Mouse (Mus musculus) CH12.LX (cell line): ENCODE measurements around the gene Acox2. TPM values are rescaled to one million over a fixed set of nuclear protein-coding genes. Genes with fewer than 3 reads are reported as not detected.

Experiments
- DNase-seq: peaks from one replicate; pipeline ENCODE4 v3.0.0-alpha.2; 2013; ENCODE audit errors: extremely low read depth
- H3K27ac ChIP-seq: 2 replicates; pipeline ENCODE4 v1.5.1; 2012; ENCODE audit warnings: low read depth, mild to moderate bottlenecking, control low read depth, moderate library complexity; ENCODE audit not compliant: insufficient read depth
- H3K27me3 ChIP-seq: replicated peaks from 2 replicates; pipeline ENCODE3; 2012; ENCODE audit warnings: inconsistent platforms
- H3K36me3 ChIP-seq, 2 experiments: replicated peaks in 1 of 2; 2 replicates each; pipeline versions ENCODE3 to v1.6.1; 2012; ENCODE audit warnings: inconsistent platforms in 1 of 2, low read length in 1 of 2, mild to moderate bottlenecking in 1 of 2, mixed read lengths in 1 of 2, moderate library complexity in 1 of 2; ENCODE audit not compliant: control insufficient read depth in 1 of 2, insufficient read depth in 1 of 2
- H3K4me1 ChIP-seq, 2 experiments: 2 replicates each; pipeline ENCODE4 v1.6.1; 2012; ENCODE audit warnings: inconsistent platforms in 1 of 2, moderate library complexity in 1 of 2; ENCODE audit not compliant: insufficient read depth in 2 of 2, control insufficient read depth in 1 of 2
- H3K4me2 ChIP-seq: 2 replicates; pipeline ENCODE4 v1.6.1; 2012; ENCODE audit warnings: low read depth, mild to moderate bottlenecking, control low read depth; ENCODE audit not compliant: poor library complexity, insufficient read depth, severe bottlenecking
- H3K4me3 ChIP-seq, 3 experiments: fragments of 150-350 bp in 1 of 3; sonication (generic) in 1 of 3; replicated peaks in 1 of 3; 2 replicates each; pipeline versions ENCODE3 to v1.5.1; 2011 to 2012; ENCODE audit warnings: low read depth in 2 of 3, low read length in 2 of 3, mild to moderate bottlenecking in 2 of 3, moderate library complexity in 2 of 3, control low read depth in 1 of 3, improper control_type of control experiment in 1 of 3, inconsistent platforms in 1 of 3, mixed read lengths in 1 of 3; ENCODE audit not compliant: poor library complexity in 1 of 3
- H3K79me2 ChIP-seq: replicated peaks from 2 replicates; pipeline ENCODE4 v1.6.1; 2012; ENCODE audit warnings: mild to moderate bottlenecking, moderate library complexity; ENCODE audit not compliant: control insufficient read depth, poor library complexity, insufficient read depth, severe bottlenecking; ENCODE audit errors: extremely low read depth
- H3K9ac ChIP-seq: 2 replicates; pipeline ENCODE4 v1.6.1; 2012; ENCODE audit warnings: low read depth, mild to moderate bottlenecking, control low read depth, moderate library complexity; ENCODE audit not compliant: insufficient read depth
- H3K9me3 ChIP-seq: replicated peaks from 2 replicates; pipeline ENCODE3; 2012; ENCODE audit warnings: low read length, inconsistent platforms, mixed read lengths
- BHLHE40 ChIP-seq: IDR thresholded peaks from 2 replicates; pipeline ENCODE4 v1.6.1; 2011; ENCODE audit warnings: mild to moderate bottlenecking, low read depth, low read length, improper control_type of control experiment
- CTCF ChIP-seq, 2 experiments: IDR thresholded peaks in 1 of 2; conservative IDR thresholded peaks in 1 of 2; 2 replicates each; pipeline ENCODE4 v1.5.1; 2011 to 2012; ENCODE audit warnings: low read depth in 2 of 2, low read length in 2 of 2, improper control_type of control experiment in 1 of 2, inconsistent platforms in 1 of 2, mild to moderate bottlenecking in 1 of 2, moderate library complexity in 1 of 2
- EP300 ChIP-seq: IDR thresholded peaks from 2 replicates; pipeline ENCODE4 v1.6.1; 2011; ENCODE audit warnings: low read length, improper control_type of control experiment
- HCFC1 ChIP-seq: IDR thresholded peaks from 2 replicates; pipeline ENCODE4 v1.6.1; 2012; ENCODE audit warnings: low read depth, mild to moderate bottlenecking, inconsistent platforms, low read length, improper control_type of control experiment
- IRF4 ChIP-seq: IDR thresholded peaks from 2 replicates; pipeline ENCODE4 v1.6.1; 2014; ENCODE audit warnings: low read depth, mild to moderate bottlenecking, inconsistent platforms, low read length, improper control_type of control experiment
- JUN ChIP-seq: IDR thresholded peaks from 2 replicates; pipeline ENCODE4 v1.6.1; 2011; ENCODE audit warnings: low read depth, mild to moderate bottlenecking, low read length, improper control_type of control experiment, moderate library complexity; ENCODE audit not compliant: insufficient read depth
- KAT2A ChIP-seq: IDR thresholded peaks from 2 replicates; pipeline ENCODE4 v1.6.1; 2012; ENCODE audit warnings: low read length, improper control_type of control experiment, inconsistent platforms; ENCODE audit not compliant: insufficient replicate concordance
- MAFK ChIP-seq: IDR thresholded peaks from 2 replicates; pipeline ENCODE4 v1.6.1; 2011; ENCODE audit warnings: low read length, improper control_type of control experiment; ENCODE audit not compliant: insufficient replicate concordance
- MAX ChIP-seq: IDR thresholded peaks from 2 replicates; pipeline ENCODE4 v1.6.1; 2011; ENCODE audit warnings: low read length, improper control_type of control experiment
- MAZ ChIP-seq: IDR thresholded peaks from 2 replicates; pipeline ENCODE4 v1.6.1; 2012; ENCODE audit warnings: low read depth, mild to moderate bottlenecking, inconsistent platforms, low read length, improper control_type of control experiment, moderate library complexity
- MXI1 ChIP-seq: IDR thresholded peaks from 2 replicates; pipeline ENCODE4 v1.6.1; 2011; ENCODE audit warnings: mild to moderate bottlenecking, low read depth, low read length, improper control_type of control experiment
- MYC ChIP-seq: IDR thresholded peaks from 2 replicates; pipeline ENCODE4 v1.6.1; 2011; ENCODE audit warnings: low read depth, mild to moderate bottlenecking, improper control_type of control experiment, low read length
- PAX5 ChIP-seq: IDR thresholded peaks from 2 replicates; pipeline ENCODE4 v1.6.1; 2012; ENCODE audit warnings: low read length, inconsistent platforms, mixed read lengths
- RAD21 ChIP-seq: IDR thresholded peaks from 2 replicates; pipeline ENCODE4 v1.6.1; 2011; ENCODE audit warnings: low read depth, mild to moderate bottlenecking, low read length, improper control_type of control experiment, moderate library complexity
- RCOR1 ChIP-seq: conservative IDR thresholded peaks from 2 replicates; pipeline ENCODE4 v1.6.1; 2012; ENCODE audit warnings: low read depth, mild to moderate bottlenecking, inconsistent platforms, low read length, improper control_type of control experiment
- SIN3A ChIP-seq: IDR thresholded peaks from 2 replicates; pipeline ENCODE4 v1.6.1; 2012; ENCODE audit warnings: low read length, improper control_type of control experiment, inconsistent platforms
- SMC3 ChIP-seq: IDR thresholded peaks from 2 replicates; pipeline ENCODE4 v1.6.1; 2011; ENCODE audit warnings: low read depth, low read length, improper control_type of control experiment
- TCF12 ChIP-seq: IDR thresholded peaks from 2 replicates; pipeline ENCODE4 v1.6.1; 2014; ENCODE audit warnings: low read depth, mild to moderate bottlenecking, inconsistent platforms, low read length, improper control_type of control experiment
- UBTF ChIP-seq: IDR thresholded peaks from 2 replicates; pipeline ENCODE4 v1.6.1; 2012; ENCODE audit warnings: low read depth, mild to moderate bottlenecking, inconsistent platforms, low read length, improper control_type of control experiment, moderate library complexity
- USF2 ChIP-seq: conservative IDR thresholded peaks from 2 replicates; pipeline ENCODE4 v1.6.1; 2011; ENCODE audit warnings: low read depth, low read length, improper control_type of control experiment
- ZC3H11A ChIP-seq: IDR thresholded peaks from 2 replicates; pipeline ENCODE4 v1.6.1; 2012; ENCODE audit warnings: low read depth, mild to moderate bottlenecking, inconsistent platforms, low read length, improper control_type of control experiment
- ZMIZ1 ChIP-seq: IDR thresholded peaks from 2 replicates; pipeline ENCODE4 v1.6.1; 2012; ENCODE audit warnings: low read depth, mild to moderate bottlenecking, inconsistent platforms, low read length, improper control_type of control experiment
- dilution Hi-C: fragments of 300-500 bp; cut with MboI; formaldehyde crosslinking; loops from 2 replicates; pipeline ENCODE4 v1.14.3; 2020; ENCODE audit warnings: low sequenced_read_pairs; ENCODE audit not compliant: extremely low pct_unique_long_range_greater_than_20kb, extremely low pct_ligation_motif_present
- in situ Hi-C: fragments of 300-500 bp; cut with MboI; formaldehyde crosslinking; loops from 3 replicates; pipeline ENCODE4 v1.14.3; 2019; ENCODE audit warnings: low sequenced_read_pairs, low pct_ligation_motif_present, low pct_unique_long_range_greater_than_20kb, mixed read lengths
- polyA plus RNA-seq: library from polyadenylated mRNA; unstranded; fragments of >175 nt; gene quantifications from 2 replicates; pipeline ENCODE4 v1.2.1, GENCODE M21; 2012; ENCODE audit warnings: low read depth; ENCODE audit not compliant: insufficient read length
- total RNA-seq, 2 experiments: library from RNA; depleted of rRNA; stranded (reverse); fragments of 300-350 nt in 1 of 2; fragments of >200 nt in 1 of 2; gene quantifications; 2 replicates each; pipeline ENCODE4 v1.2.3; 2012 to 2014

Gene Acox2
- total and polyA plus RNA-seq, 3 experiments = not detected

- peak; percentile 74 for DNase-seq
- Histone ChIP-seq H3K27ac (no peak overlapping the region), H3K9ac (no peak overlapping the region), H3K9me3 (no peaks in the 10 kb centered on the region), H3K4me2 (no peak overlapping the region)
- TF ChIP-seq SIN3A (no peak), CTCF (conservative IDR thresholded peaks at IDR 0.05 in 1 of 2, IDR thresholded peaks at IDR 0.05 in 1 of 2; ENCODE audit: low read depth in 2 of 2, low read length in 2 of 2) (peak; percentile 71 to 77), BHLHE40 (peak; percentile 43), RAD21 (peak; percentile 40), HCFC1 (no peak), SMC3 (peak; percentile 59)
- TF ChIP-seq, all 38 proteins: peak for 4
- Histone ChIP-seq H3K4me1 (peaks cover 0 to 3% of the 10 kb centered on the region in 2 experiments; a peak in 1 of 4 replicates), H3K27me3 (peaks cover 3% of the 10 kb centered on the region), H3K79me2 (no peaks in the 10 kb centered on the region), H3K4me3 (no peak overlapping the region), H3K36me3 (no peaks in the 10 kb centered on the region)
- in situ Hi-C loops = loop anchor here (25.0 kb wide), 1 partner anchor 488 kb away; the partner anchor contains the start of gene Flnb
- dilution Hi-C loops = no loop called here
Measured at GRCm38 (mm10) chr14:8300281-8300680, 41.1 kb upstream of the Acox2 start.

GRCm38 (mm10) chr14:8297889-8298293, 38.7 kb upstream of the Acox2 start:
- Histone ChIP-seq H3K4me2 (no peak overlapping the region), H3K79me2 (no peaks in the 10 kb centered on the region), H3K27ac (no peak overlapping the region), H3K27me3 (peaks cover 3% of the 10 kb centered on the region), H3K4me3 (no peak overlapping the region), H3K9me3 (no peaks in the 10 kb centered on the region), H3K4me1 (peaks cover 0 to 3% of the 10 kb centered on the region in 2 experiments; a peak in 1 of 4 replicates), H3K36me3 (no peaks in the 10 kb centered on the region), H3K9ac (no peak overlapping the region)
- no peak for DNase-seq
- TF ChIP-seq CTCF (conservative IDR thresholded peaks at IDR 0.05 in 1 of 2, IDR thresholded peaks at IDR 0.05 in 1 of 2; ENCODE audit: low read depth in 2 of 2, low read length in 2 of 2) (no peak), MAFK (no peak), TCF12 (no peak), MYC (no peak), RCOR1 (no peak), SIN3A (no peak)
- dilution Hi-C loops = no loop called here
- in situ Hi-C loops = no loop called here

- Histone ChIP-seq H3K4me1 (no peaks in the 10 kb centered on the region), H3K27me3 (peaks cover 3% of the 10 kb centered on the region), H3K79me2 (no peaks in the 10 kb centered on the region), H3K9me3 (peaks cover 7% of the 10 kb centered on the region), H3K36me3 (no peaks in the 10 kb centered on the region), H3K27ac (no peak overlapping the region), H3K4me2 (no peak overlapping the region), H3K9ac (no peak overlapping the region), H3K4me3 (no peak overlapping the region)
- TF ChIP-seq MAZ = no peak
- no peak for TF ChIP-seq IRF4
- TF ChIP-seq ZMIZ1 = no peak
- TF ChIP-seq CTCF (conservative IDR thresholded peaks at IDR 0.05 in 1 of 2, IDR thresholded peaks at IDR 0.05 in 1 of 2; ENCODE audit: low read depth in 2 of 2, low read length in 2 of 2) = no peak
- no peak for TF ChIP-seq USF2
- no peak for TF ChIP-seq HCFC1
- TF ChIP-seq PAX5 = no peak
- no peak for TF ChIP-seq MXI1
- TF ChIP-seq KAT2A = no peak
- no peak for TF ChIP-seq BHLHE40
- no peak for TF ChIP-seq SIN3A
- no peak for TF ChIP-seq JUN
- no peak for TF ChIP-seq MAFK
- no peak for TF ChIP-seq ZC3H11A
- TF ChIP-seq UBTF = no peak
- no peak for TF ChIP-seq RAD21
- no peak for TF ChIP-seq MAX
- TF ChIP-seq EP300 = no peak
- dilution Hi-C loops (no loop called here), in situ Hi-C loops (no loop called here)
- no peak for DNase-seq
Measured at GRCm38 (mm10) chr14:8294257-8294656, 35.1 kb upstream of the Acox2 start.
